Mouse (Mus musculus) MEL (cell line): Measurements from ENCODE around the gene Tnnc1. TPM values are rescaled to one million over a fixed set of nuclear protein-coding genes. Genes with fewer than 3 reads are reported as not detected.

Experiments
- DNase-seq: peaks from one replicate; pipeline ENCODE4 v3.0.0; 2011; ENCODE audit warnings: low read depth, low spot score
- H3K27ac ChIP-seq: 2 replicates; pipeline ENCODE4 v1.5.1; 2012; ENCODE audit warnings: low read depth, mild to moderate bottlenecking, control low read depth, low read length, moderate library complexity; ENCODE audit not compliant: control insufficient read depth
- H3K27me3 ChIP-seq, 2 experiments: fragments of 150-350 bp in 1 of 2; sonication (generic) in 1 of 2; 2 replicates each; pipeline ENCODE4 v1.6.1; 2012; ENCODE audit warnings: low read length in 2 of 2, mild to moderate bottlenecking in 2 of 2, improper control_type of control experiment in 1 of 2, moderate library complexity in 1 of 2; ENCODE audit not compliant: insufficient read depth in 2 of 2, control insufficient read depth in 1 of 2
- H3K36me3 ChIP-seq, 2 experiments: 2 replicates each; pipeline ENCODE4 v1.6.1; 2012 to 2014; ENCODE audit warnings: low read length in 2 of 2, improper control_type of control experiment in 1 of 2, inconsistent platforms in 1 of 2, mild to moderate bottlenecking in 1 of 2; ENCODE audit not compliant: insufficient read depth in 2 of 2, control insufficient read depth in 1 of 2
- H3K4me1 ChIP-seq, 2 experiments: fragments of 150-350 bp in 1 of 2; sonication (generic) in 1 of 2; 2 replicates each; pipeline ENCODE4 v1.6.1; 2012; ENCODE audit warnings: low read length in 2 of 2, improper control_type of control experiment in 1 of 2, mild to moderate bottlenecking in 1 of 2; ENCODE audit not compliant: insufficient read depth in 2 of 2, control insufficient read depth in 1 of 2
- H3K4me3 ChIP-seq, 2 experiments: fragments of 150-350 bp in 1 of 2; sonication (generic) in 1 of 2; 2 replicates each; pipeline ENCODE4 v1.5.1; 2012; ENCODE audit warnings: low read depth in 2 of 2, low read length in 2 of 2, mild to moderate bottlenecking in 2 of 2, moderate library complexity in 2 of 2, control low read depth in 1 of 2, improper control_type of control experiment in 1 of 2; ENCODE audit not compliant: control insufficient read depth in 1 of 2, insufficient read depth in 1 of 2
- H3K79me2 ChIP-seq: 2 replicates; pipeline ENCODE4 v1.6.1; 2012; ENCODE audit warnings: mild to moderate bottlenecking, low read length, moderate library complexity; ENCODE audit not compliant: control insufficient read depth, poor library complexity, insufficient read depth
- H3K9ac ChIP-seq: 2 replicates; pipeline ENCODE4 v1.6.1; 2012; ENCODE audit warnings: low read depth, mild to moderate bottlenecking, control low read depth, low read length, moderate library complexity; ENCODE audit not compliant: control insufficient read depth, poor library complexity, severe bottlenecking
- H3K9me3 ChIP-seq: fragments of 150-350 bp; sonication (generic); replicated peaks from 2 replicates; pipeline ENCODE4 v1.6.1; 2012; ENCODE audit warnings: mild to moderate bottlenecking, low read length, improper control_type of control experiment, moderate library complexity; ENCODE audit not compliant: insufficient read depth
- ELF1 ChIP-seq: IDR thresholded peaks from 2 replicates; pipeline ENCODE4 v1.6.1; 2014; ENCODE audit warnings: low read depth, mild to moderate bottlenecking, inconsistent platforms, low read length, improper control_type of control experiment, moderate library complexity
- EP300 ChIP-seq, 2 experiments: IDR thresholded peaks; 2 replicates each; pipeline ENCODE4 v1.6.1; 2011; ENCODE audit warnings: improper control_type of control experiment in 2 of 2, low read length in 2 of 2, low read depth in 1 of 2, mild to moderate bottlenecking in 1 of 2
- GATA1 ChIP-seq: IDR thresholded peaks from 2 replicates; pipeline ENCODE4 v1.6.1; 2011; ENCODE audit warnings: low read depth, low read length, improper control_type of control experiment
- KAT2A ChIP-seq: conservative IDR thresholded peaks from 2 replicates; pipeline ENCODE4 v1.6.1; 2012; ENCODE audit warnings: low read depth, low read length, improper control_type of control experiment, inconsistent platforms
- NELFE ChIP-seq: IDR thresholded peaks from 2 replicates; pipeline ENCODE4 v1.6.1; 2011; ENCODE audit warnings: low read depth, low read length, improper control_type of control experiment
- NRF1 ChIP-seq: IDR thresholded peaks from 2 replicates; pipeline ENCODE4 v1.6.1; 2014; ENCODE audit warnings: low read depth, mild to moderate bottlenecking, inconsistent platforms, low read length, improper control_type of control experiment, moderate library complexity; ENCODE audit not compliant: poor library complexity, insufficient read depth, severe bottlenecking
- SIN3A ChIP-seq: IDR thresholded peaks from 2 replicates; pipeline ENCODE4 v1.6.1; 2012; ENCODE audit warnings: low read length, improper control_type of control experiment, inconsistent platforms
- SMC3 ChIP-seq: IDR thresholded peaks from 2 replicates; pipeline ENCODE4 v1.6.1; 2011; ENCODE audit warnings: low read depth, low read length, improper control_type of control experiment
- TAL1 ChIP-seq: IDR thresholded peaks from 2 replicates; pipeline ENCODE4 v1.6.1; 2012; ENCODE audit warnings: mild to moderate bottlenecking, inconsistent platforms, low read length, moderate library complexity, mixed read lengths
- UBTF ChIP-seq: IDR thresholded peaks from 2 replicates; pipeline ENCODE4 v1.6.1; 2012; ENCODE audit warnings: low read depth, mild to moderate bottlenecking, inconsistent platforms, low read length, improper control_type of control experiment, moderate library complexity, borderline replicate concordance; ENCODE audit not compliant: insufficient read depth
- ZMIZ1 ChIP-seq: IDR thresholded peaks from 2 replicates; pipeline ENCODE4 v1.6.1; 2012; ENCODE audit warnings: low read depth, mild to moderate bottlenecking, inconsistent platforms, low read length, improper control_type of control experiment, moderate library complexity
- polyA plus RNA-seq, 2 experiments: library from polyadenylated mRNA; stranded (reverse) in 1 of 2; unstranded in 1 of 2; fragments of >175 nt in 1 of 2; fragments of >200 nt in 1 of 2; gene quantifications; 2 replicates each; pipeline versions ENCODE4 v1.2.1 to v1.2.4; 2012; ENCODE audit warnings: low replicate concordance in 2 of 2, low read depth in 1 of 2; ENCODE audit not compliant: insufficient read length in 2 of 2, insufficient read depth in 1 of 2, missing spikeins in 1 of 2
- total RNA-seq: library from RNA; depleted of rRNA; stranded (reverse); fragments of 300-350 nt; gene quantifications from 2 replicates; pipeline ENCODE4 v1.2.3, GENCODE M21; 2012; rRNA removed

The Tnnc1 gene
- total and polyA plus RNA-seq, 3 experiments, result 0.19 TPM; not detected in 2

GRCm38 (mm10) chr14:31260374-31260773, 52.3 kb downstream of the Tnnc1 start (continued):
- TF ChIP-seq TAL1, result peak; percentile 56
- TF ChIP-seq SIN3A, result peak; percentile 90
- no peak for TF ChIP-seq UBTF
- TF ChIP-seq SMC3, result no peak
- TF ChIP-seq ZMIZ1, result no peak
- TF ChIP-seq NRF1, result no peak
- TF ChIP-seq GATA1, result peak; percentile 90
- TF ChIP-seq ELF1, result no peak

- DNase-seq, result no peak
- TF ChIP-seq TAL1, result 0 out of 2 replicates have a peak, but pooled peaks have one; percentile 19
- TF ChIP-seq NELFE, result 0 out of 2 replicates have a peak, but pooled peaks have one; percentile 28
- peak in 1 of 2 experiments; percentile 31; a peak in 1 of 4 replicates for TF ChIP-seq EP300 (IDR thresholded peaks at IDR 0.05; ENCODE audit: low read depth in 1 of 2, low read length in 2 of 2)
- no peak for TF ChIP-seq KAT2A
- TF ChIP-seq, all 39 proteins: peak for 3
- no peaks in the 10 kb centered on the region for H3K79me2 ChIP-seq
- peak overlapping the region in 1 of 2 experiments; percentile 35; a peak in 2 of 4 replicates for H3K4me3 ChIP-seq
- peaks cover 12 to 25% of the 10 kb centered on the region in 2 experiments for H3K4me1 ChIP-seq
- H3K9me3 ChIP-seq, result no peaks in the 10 kb centered on the region
- no peaks in the 10 kb centered on the region for H3K27me3 ChIP-seq
- H3K36me3 ChIP-seq, result peaks cover 0 to 20% of the 10 kb centered on the region in 2 experiments
- peak overlapping the region; percentile 98 for H3K27ac ChIP-seq
- peak overlapping the region; percentile 58 for H3K9ac ChIP-seq
These were observed 52.8 kb downstream of the Tnnc1 start for GRCm38 (mm10) chr14:31260932-31261331.

Other genes with a start within 250 kb of the Tnnc1 start
- 14.7 and 15.6 TPM in 2 replicates for gene Glt8d1, start 206.9 kb upstream of the Tnnc1 start, total RNA-seq
- gene Glt8d1, start 206.9 kb upstream of the Tnnc1 start, polyA plus RNA-seq, result 10 to 100 TPM in 1 of 2 experiments, not detected in 1; 19.2 TPM
- gene Spcs1, start 206.6 kb upstream of the Tnnc1 start, total RNA-seq, result 165 and 208 TPM in 2 replicates
- 100 to 1,000 TPM; 188 to 419 TPM for gene Spcs1, start 206.6 kb upstream of the Tnnc1 start, polyA plus RNA-seq
- 28.7 and 31.1 TPM in 2 replicates for gene Pbrm1, start 189.2 kb upstream of the Tnnc1 start, total RNA-seq
- 10 to 100 TPM; 32.4 to 62.0 TPM for gene Pbrm1, start 189.2 kb upstream of the Tnnc1 start, polyA plus RNA-seq
- 217 and 257 TPM in 2 replicates for gene Gnl3, start 189.2 kb upstream of the Tnnc1 start, total RNA-seq
- gene Gnl3, start 189.2 kb upstream of the Tnnc1 start, polyA plus RNA-seq, result 100 to 1,000 TPM; 151 to 332 TPM
- gene Smim4, start 79.4 kb upstream of the Tnnc1 start, total RNA-seq, result 78.8 and 122 TPM in 2 replicates
- 10 to 100 TPM in 1 of 2 experiments, not detected in 1; 87.8 TPM for gene Smim4, start 79.4 kb upstream of the Tnnc1 start, polyA plus RNA-seq
- 168 and 172 TPM in 2 replicates for gene Nt5dc2, start 77.3 kb upstream of the Tnnc1 start, total RNA-seq
- 100 to 1,000 TPM; 291 to 349 TPM for gene Nt5dc2, start 77.3 kb upstream of the Tnnc1 start, polyA plus RNA-seq
- gene Stab1, start 39.7 kb upstream of the Tnnc1 start, total RNA-seq, result 0.15 TPM in 1 of 2 replicates, not detected in the other
- gene Stab1, start 39.7 kb upstream of the Tnnc1 start, polyA plus RNA-seq, result under 1 TPM in 1 of 2 experiments, not detected in 1; 0.40 TPM
- gene Nisch, start 8.6 kb downstream of the Tnnc1 start, total RNA-seq, result 49.1 and 53.0 TPM in 2 replicates
- 100 to 1,000 TPM in 1 of 2 experiments, not detected in 1; 154 TPM for gene Nisch, start 8.6 kb downstream of the Tnnc1 start, polyA plus RNA-seq
- 0.03 and 0.04 TPM in 2 replicates for gene Sema3g, start 9.5 kb downstream of the Tnnc1 start, total RNA-seq
- gene Sema3g, start 9.5 kb downstream of the Tnnc1 start, polyA plus RNA-seq, result under 1 TPM in 1 of 2 experiments, not detected in 1; 0.25 TPM
- 6.0 and 6.7 TPM in 2 replicates for gene Phf7, start 43.0 kb downstream of the Tnnc1 start, total RNA-seq
- gene Phf7, start 43.0 kb downstream of the Tnnc1 start, polyA plus RNA-seq, result 1 to 10 TPM in 1 of 2 experiments, not detected in 1; 7.6 TPM
- 70.1 and 85.4 TPM in 2 replicates for gene Bap1, start 43.1 kb downstream of the Tnnc1 start, total RNA-seq
- gene Bap1, start 43.1 kb downstream of the Tnnc1 start, polyA plus RNA-seq, result 100 to 1,000 TPM; 112 to 177 TPM
- 0.03 and 0.04 TPM in 2 replicates for gene Dnah1, start 115.6 kb downstream of the Tnnc1 start, total RNA-seq
- gene Dnah1, start 115.6 kb downstream of the Tnnc1 start, polyA plus RNA-seq, result under 1 TPM in 1 of 2 experiments, not detected in 1; 0.11 TPM
- gene Capn7, start 128.3 kb downstream of the Tnnc1 start, total RNA-seq, result 23.2 and 24.9 TPM in 2 replicates
- gene Capn7, start 128.3 kb downstream of the Tnnc1 start, polyA plus RNA-seq, result 10 to 100 TPM; 30.0 to 83.7 TPM
- 0.19 and 0.36 TPM in 2 replicates for gene Sh3bp5, start 227.8 kb downstream of the Tnnc1 start, total RNA-seq
- 1 to 10 TPM in 1 of 2 experiments, not detected in 1; 1.0 TPM for gene Sh3bp5, start 227.8 kb downstream of the Tnnc1 start, polyA plus RNA-seq